Mouse (Mus musculus): ENCODE data around the gene Mab21l1.

GRCm38 (mm10) chr3:55775245-55775644, 7.1 kb upstream of the Mab21l1 start:
- no peak for TF ChIP-seq CTCF (IDR thresholded peaks at IDR 0.05; ENCODE audit: insufficient read depth, low read length)
- no peak for TF ChIP-seq POLR2A (IDR thresholded peaks at IDR 0.05; ENCODE audit: borderline replicate concordance, extremely low read depth, low read depth, low read length)
